Mouse (Mus musculus): ENCODE measurements at regions not wholly inside any gene's neighbourhood (a gene's known extent, or its start where the extent isn't known, plus 50 kb on each side); places are given as distances from the start of the nearest gene placed in this dataset.

- intact Hi-C loops (cut with DNase I): no loop called here
Measured at GRCm38 (mm10) chr16:46592618-46593253, 94.4 kb upstream of the Nectin3 start.

GRCm38 (mm10) chr16:46587056-46587455, 88.7 kb upstream of the Nectin3 start:
- intact Hi-C loops (cut with DNase I): no loop called here

GRCm38 (mm10) chr16:46584502-46584901, 86.2 kb upstream of the Nectin3 start:
- intact Hi-C loops (cut with DNase I): no loop called here

GRCm38 (mm10) chr16:46581115-46581514, 82.8 kb upstream of the Nectin3 start:
- intact Hi-C loops (cut with DNase I): no loop called here

- intact Hi-C loops (cut with DNase I): no loop called here
Measured at GRCm38 (mm10) chr16:46574221-46574620, 75.9 kb upstream of the Nectin3 start.

GRCm38 (mm10) chr16:46567446-46567845, 69.1 kb upstream of the Nectin3 start:
- intact Hi-C loops (cut with DNase I): no loop called here

GRCm38 (mm10) chr16:46566020-46566581, 67.8 kb upstream of the Nectin3 start:
- intact Hi-C loops (cut with DNase I): no loop called here

GRCm38 (mm10) chr16:46557281-46557680, 59.0 kb upstream of the Nectin3 start:
- intact Hi-C loops (cut with DNase I): no loop called here

- intact Hi-C loops (cut with DNase I): no loop called here
Measured at GRCm38 (mm10) chr16:46548207-46548606, 49.9 kb upstream of the Nectin3 start.
